Mouse (Mus musculus) midbrain, postnatal 0 days (tissue): ENCODE results near the gene Trmt10a. TPM values are rescaled to one million over a fixed set of nuclear protein-coding genes. Genes with fewer than 3 reads are reported as not detected.

Experiments
- ATAC-seq: fragments of 200-750 bp; cut with Nextera tagmentation; 2 replicates; pipeline ENCODE4 v1.8.0; 2017; ENCODE audit warnings: moderate number of reproducible peaks, mild to moderate bottlenecking, moderate TSS enrichment, moderate library complexity; ENCODE audit not compliant: low FRiP score
- DNase-seq: peaks from one replicate; pipeline ENCODE4 v3.0.0-alpha.2; 2015; ENCODE audit warnings: low spot score
- H3K27ac ChIP-seq: fragments of 300-500 bp; sonication (generic); 2 replicates; pipeline ENCODE4 v1.5.1; 2014; ENCODE audit warnings: low read depth, mild to moderate bottlenecking, low read length, mixed read lengths
- H3K27me3 ChIP-seq: fragments of 300-500 bp; sonication (generic); 2 replicates; pipeline ENCODE4 v1.6.1; 2014; ENCODE audit warnings: low read length, control low read depth, mixed read lengths; ENCODE audit not compliant: insufficient read depth
- H3K36me3 ChIP-seq: fragments of 300-500 bp; sonication (generic); 2 replicates; pipeline ENCODE4 v1.6.1; 2014; ENCODE audit warnings: low read length, control low read depth, mixed read lengths; ENCODE audit not compliant: insufficient read depth
- H3K4me1 ChIP-seq: fragments of 300-500 bp; sonication (generic); 2 replicates; pipeline ENCODE4 v1.6.1; 2014; ENCODE audit warnings: mild to moderate bottlenecking, control low read depth, antibody characterized with exemption, low read length, mixed read lengths; ENCODE audit not compliant: insufficient read depth
- H3K4me2 ChIP-seq: fragments of 300-500 bp; sonication (generic); 2 replicates; pipeline ENCODE4 v1.6.1; 2014; ENCODE audit warnings: low read depth, mild to moderate bottlenecking, low read length, mixed read lengths; ENCODE audit not compliant: poor library complexity, severe bottlenecking
- H3K4me3 ChIP-seq: fragments of 300-500 bp; sonication (generic); 2 replicates; pipeline ENCODE4 v1.5.1; 2014; ENCODE audit warnings: low read depth, mild to moderate bottlenecking, low read length, moderate library complexity
- H3K9ac ChIP-seq: fragments of 300-500 bp; sonication (generic); replicated peaks from 2 replicates; pipeline ENCODE4 v1.6.1; 2014; ENCODE audit warnings: mild to moderate bottlenecking, low read length, moderate library complexity, mixed read lengths; ENCODE audit not compliant: poor library complexity, severe bottlenecking
- H3K9me3 ChIP-seq: fragments of 300-500 bp; sonication (generic); 2 replicates; pipeline ENCODE4 v1.6.1; 2016; ENCODE audit warnings: low read length, control low read depth
- CTCF ChIP-seq: IDR thresholded peaks from 2 replicates; pipeline ENCODE4 v1.5.1; 2016; ENCODE audit warnings: antibody characterized with exemption, mild to moderate bottlenecking
- WGBS: fragments of 180-500 bp; shearing (Covaris S2); extraction: QIAGEN DNeasy Blood & Tissue Kit; methylation state at CpG from one replicate; pipeline ENCODE4 v1.1.7; 2014; 5-methylcytosine and 5-hydroxymethylcytosine counted together
- polyA plus RNA-seq: library from polyadenylated mRNA; unstranded; fragments of >200 nt; fragmentation: Nextera tagmentation; extraction: Ambion mirVana; gene quantifications from 2 replicates; pipeline ENCODE4 v1.2.1, GENCODE M21; 2015
- total RNA-seq: library from RNA; depleted of rRNA; stranded (reverse); fragments of >200 nt; gene quantifications from 2 replicates; pipeline ENCODE4 v1.2.3, GENCODE M21; 2014

The Trmt10a gene
- total and polyA plus RNA-seq, 2 experiments from 2014 or later = 2.5 to 9.5 TPM

- H3K4me3 ChIP-seq = no peak overlapping the region
- no peaks in the 10 kb centered on the region for H3K36me3 ChIP-seq
- no peak for TF ChIP-seq CTCF
- H3K4me1 ChIP-seq = no peaks in the 10 kb centered on the region
- 94% methylated on average over 6 of the region's 6 CpGs for WGBS
- H3K27ac ChIP-seq = no peak overlapping the region
- no peak overlapping the region for H3K9ac ChIP-seq
- no peaks in the 10 kb centered on the region for H3K9me3 ChIP-seq
- DNase-seq (no peak), ATAC-seq (no peak)
- no peak overlapping the region for H3K4me2 ChIP-seq
- no peaks in the 10 kb centered on the region for H3K27me3 ChIP-seq
Measured at GRCm38 (mm10) chr3:138175551-138175950, 32.3 kb downstream of the Trmt10a start.

- Histone ChIP-seq H3K4me2 (no peak overlapping the region), H3K36me3 (no peaks in the 10 kb centered on the region), H3K4me3 (no peak overlapping the region), H3K9me3 (no peaks in the 10 kb centered on the region), H3K27ac (no peak overlapping the region), H3K4me1 (no peaks in the 10 kb centered on the region), H3K9ac (no peak overlapping the region), H3K27me3 (no peaks in the 10 kb centered on the region)
- DNase-seq (no peak), ATAC-seq (no peak)
- WGBS = 76% methylated on average over 2 of the region's 2 CpGs
- TF ChIP-seq CTCF = no peak
Measured at GRCm38 (mm10) chr3:138182019-138182418, 38.8 kb downstream of the Trmt10a start.

- no peaks in the 10 kb centered on the region for H3K4me1 ChIP-seq
- no peak overlapping the region for H3K4me2 ChIP-seq
- WGBS = 90% methylated on average over 7 of the region's 7 CpGs
- no peak overlapping the region for H3K27ac ChIP-seq
- DNase-seq (no peak), ATAC-seq (no peak)
- no peak overlapping the region for H3K4me3 ChIP-seq
- H3K27me3 ChIP-seq = no peaks in the 10 kb centered on the region
- no peaks in the 10 kb centered on the region for H3K9me3 ChIP-seq
- no peak overlapping the region for H3K9ac ChIP-seq
- no peak for TF ChIP-seq CTCF
- no peaks in the 10 kb centered on the region for H3K36me3 ChIP-seq
Measured at GRCm38 (mm10) chr3:138183371-138183770, 40.1 kb downstream of the Trmt10a start.

GRCm38 (mm10) chr3:138185290-138185689 is 42.0 kb downstream of the Trmt10a start:
- Histone ChIP-seq H3K9ac (no peak overlapping the region), H3K4me2 (no peak overlapping the region), H3K27me3 (no peaks in the 10 kb centered on the region), H3K27ac (no peak overlapping the region), H3K36me3 (no peaks in the 10 kb centered on the region), H3K4me1 (no peaks in the 10 kb centered on the region), H3K9me3 (no peaks in the 10 kb centered on the region), H3K4me3 (no peak overlapping the region)
- TF ChIP-seq CTCF = no peak
- 70% methylated on average over 4 of the region's 4 CpGs for WGBS
- ATAC-seq (no peak), DNase-seq (peak; percentile 9)

- WGBS = 80% methylated on average over 26 of the region's 26 CpGs
- peak; percentile 50 for DNase-seq
- H3K4me1 ChIP-seq = no peaks in the 10 kb centered on the region
- no peak for TF ChIP-seq CTCF
- H3K27ac ChIP-seq = no peak overlapping the region
- no peak overlapping the region for H3K9ac ChIP-seq
- no peaks in the 10 kb centered on the region for H3K36me3 ChIP-seq
- no peaks in the 10 kb centered on the region for H3K27me3 ChIP-seq
- no peaks in the 10 kb centered on the region for H3K9me3 ChIP-seq
- no peak overlapping the region for H3K4me2 ChIP-seq
- no peak overlapping the region for H3K4me3 ChIP-seq
- no peak for ATAC-seq
Measured at GRCm38 (mm10) chr3:138185995-138186930, 43.0 kb downstream of the Trmt10a start.

- 88% methylated on average over 7 of the region's 7 CpGs for WGBS
- Histone ChIP-seq H3K4me2 (no peak overlapping the region), H3K9me3 (no peaks in the 10 kb centered on the region), H3K27ac (no peak overlapping the region), H3K36me3 (no peaks in the 10 kb centered on the region), H3K9ac (no peak overlapping the region), H3K27me3 (no peaks in the 10 kb centered on the region), H3K4me1 (no peaks in the 10 kb centered on the region), H3K4me3 (no peak overlapping the region)
- no peak for TF ChIP-seq CTCF
- no peak for DNase-seq
- ATAC-seq = no peak
Measured at GRCm38 (mm10) chr3:138192260-138192659, 49.0 kb downstream of the Trmt10a start.
